Mouse (Mus musculus) megakaryocyte, embryonic 14.5 days (primary cell): ENCODE data around the gene Gm21961. TPM values are rescaled to one million over a fixed set of nuclear protein-coding genes. Genes with fewer than 3 reads are reported as not detected.
"Not testable (repeated sequence)": the region's sequence is repeated elsewhere in the genome, so short reads cannot be mapped to it uniquely, and the experiment has no call there.

Experiments used
- H3K27me3 ChIP-seq: replicated peaks from 2 replicates; pipeline ENCODE3; 2012; ENCODE audit warnings: inconsistent platforms
- H3K36me3 ChIP-seq: replicated peaks from 2 replicates; pipeline ENCODE3; 2012; ENCODE audit warnings: low read length, inconsistent platforms, mixed read lengths
- H3K4me1 ChIP-seq: 2 replicates; pipeline ENCODE4 v1.6.1; 2012; ENCODE audit warnings: inconsistent platforms
- H3K4me3 ChIP-seq: replicated peaks from 2 replicates; pipeline ENCODE3; 2012; ENCODE audit warnings: moderate library complexity, mild to moderate bottlenecking, inconsistent platforms
- H3K9me3 ChIP-seq: 2 replicates; pipeline ENCODE4 v1.6.1; 2012; ENCODE audit warnings: inconsistent platforms
- FLI1 ChIP-seq: IDR thresholded peaks from 2 replicates; pipeline ENCODE4 v1.6.1; 2012; ENCODE audit warnings: low read length, inconsistent platforms, mixed read lengths
- GATA1 ChIP-seq: IDR thresholded peaks from 3 replicates; pipeline ENCODE4 v1.6.1; 2012; ENCODE audit warnings: mixed read lengths, low read length, inconsistent platforms, borderline replicate concordance
- polyA plus RNA-seq: library from polyadenylated mRNA; stranded (reverse); fragments of >175 nt; gene quantifications from 2 replicates; pipeline ENCODE4 v1.2.3, GENCODE M21; 2012; ENCODE audit warnings: low replicate concordance; ENCODE audit not compliant: insufficient read depth

The Gm21961 gene
- polyA plus RNA-seq: not detected in 2 replicates

GRCm38 (mm10) chr15:65014804-65015203 lies at the start of gene Gm21961:
Gene Gm21961, minus strand, starts transcription at chr15:65014904.
- 0 out of 2 replicates have a peak, but pooled peaks cover 3% of the 10 kb centered on the region for H3K9me3 ChIP-seq
- no peak within 1 kb of the TSS for H3K4me3 ChIP-seq
- H3K36me3 ChIP-seq: no peaks in the 10 kb centered on the region
- H3K27me3 ChIP-seq: no peaks in the 10 kb centered on the region
- TF ChIP-seq FLI1: no peak
- TF ChIP-seq GATA1: no peak
- H3K4me1 ChIP-seq: no peaks in the 10 kb centered on the region

GRCm38 (mm10) chr15:65041999-65042398 lies 27.3 kb upstream of the Gm21961 start:
- Histone ChIP-seq H3K4me3 (no peak overlapping the region), H3K4me1 (no peaks in the 10 kb centered on the region), H3K9me3 (no peaks in the 10 kb centered on the region), H3K27me3 (no peaks in the 10 kb centered on the region), H3K36me3 (no peaks in the 10 kb centered on the region)
- TF ChIP-seq GATA1 (no peak), FLI1 (no peak)

- H3K9me3 ChIP-seq, H3K36me3 ChIP-seq, H3K4me3 ChIP-seq, H3K27me3 ChIP-seq, H3K4me1 ChIP-seq: not testable (repeated sequence)
These were observed 24.5 kb upstream of the Gm21961 start for GRCm38 (mm10) chr15:65039216-65039615.

- no peaks in the 10 kb centered on the region for H3K27me3 ChIP-seq
- H3K9me3 ChIP-seq: 0 out of 2 replicates have a peak, but pooled peaks cover 3% of the 10 kb centered on the region
- no peaks in the 10 kb centered on the region for H3K4me1 ChIP-seq
- no peak overlapping the region for H3K4me3 ChIP-seq
- TF ChIP-seq FLI1 (no peak), GATA1 (no peak)
- H3K36me3 ChIP-seq: no peaks in the 10 kb centered on the region
These were observed 3.3 kb upstream of the Gm21961 start for GRCm38 (mm10) chr15:65017971-65018370.

- H3K4me1 ChIP-seq: no peaks in the 10 kb centered on the region
These were observed 8.5 kb downstream of the Gm21961 start for GRCm38 (mm10) chr15:65006177-65006576.

GRCm38 (mm10) chr15:64994498-64994897 lies 20.2 kb downstream of the Gm21961 start:
- TF ChIP-seq GATA1: no peak
- TF ChIP-seq FLI1: no peak

More at GRCm38 (mm10) chr15:65006177-65006576, 8.5 kb downstream of the Gm21961 start:
- no peaks in the 10 kb centered on the region for H3K27me3 ChIP-seq
- H3K9me3 ChIP-seq: no peaks in the 10 kb centered on the region
- H3K36me3 ChIP-seq: no peaks in the 10 kb centered on the region
- no peak for TF ChIP-seq FLI1
- TF ChIP-seq GATA1: no peak
- no peak overlapping the region for H3K4me3 ChIP-seq

GRCm38 (mm10) chr15:64979976-64980375 lies 34.7 kb downstream of the Gm21961 start:
- Histone ChIP-seq H3K4me3 (no peak overlapping the region), H3K36me3 (no peaks in the 10 kb centered on the region), H3K9me3 (no peaks in the 10 kb centered on the region), H3K27me3 (no peaks in the 10 kb centered on the region), H3K4me1 (no peaks in the 10 kb centered on the region; the same call in 1 of the 2 replicates)
- TF ChIP-seq GATA1: no peak
- TF ChIP-seq FLI1: no peak

More at GRCm38 (mm10) chr15:64994498-64994897, 20.2 kb downstream of the Gm21961 start:
- Histone ChIP-seq H3K27me3 (no peaks in the 10 kb centered on the region), H3K4me1 (no peaks in the 10 kb centered on the region), H3K9me3 (no peaks in the 10 kb centered on the region), H3K4me3 (no peak overlapping the region), H3K36me3 (no peaks in the 10 kb centered on the region)

- H3K36me3 ChIP-seq: no peaks in the 10 kb centered on the region
- H3K4me1 ChIP-seq: no peaks in the 10 kb centered on the region; the same call in 1 of the 2 replicates
- TF ChIP-seq GATA1: no peak
- no peak for TF ChIP-seq FLI1
- no peaks in the 10 kb centered on the region for H3K9me3 ChIP-seq
- no peaks in the 10 kb centered on the region for H3K27me3 ChIP-seq
- H3K4me3 ChIP-seq: no peak overlapping the region
These were observed 38.5 kb downstream of the Gm21961 start for GRCm38 (mm10) chr15:64976044-64976805.

Other genes with a start within 250 kb of the Gm21961 start
- gene Gm21798, start 197.2 kb downstream of the Gm21961 start, polyA plus RNA-seq: not detected in 2 replicates